Mouse (Mus musculus) heart, postnatal 0 days (tissue): Measurements from ENCODE around the gene Gdf1. TPM values are rescaled to one million over a fixed set of nuclear protein-coding genes. Genes with fewer than 3 reads are reported as not detected.

ENCODE experiments used
- ATAC-seq: fragments of 200-750 bp; cut with Nextera tagmentation; 2 replicates; pipeline ENCODE4 v1.8.0; 2017; ENCODE audit warnings: low read depth, moderate number of reproducible peaks, moderate library complexity; ENCODE audit not compliant: insufficient read depth
- DNase-seq: peaks from one replicate; pipeline ENCODE4 v3.0.0-alpha.2; 2016; ENCODE audit warnings: low spot score
- H3K27ac ChIP-seq: fragments of 300-500 bp; sonication (generic); 2 replicates; pipeline ENCODE4 v1.5.1; 2014; ENCODE audit warnings: low read depth, mild to moderate bottlenecking
- H3K27me3 ChIP-seq: fragments of 300-500 bp; sonication (generic); 2 replicates; pipeline ENCODE4 v1.6.1; 2014; ENCODE audit warnings: low read length, mixed read lengths; ENCODE audit not compliant: control insufficient read depth, insufficient read depth
- H3K36me3 ChIP-seq: fragments of 300-500 bp; sonication (generic); replicated peaks from 2 replicates; pipeline ENCODE4 v1.6.1; 2014; ENCODE audit warnings: low read length, mixed read lengths; ENCODE audit not compliant: control insufficient read depth, insufficient read depth
- H3K4me1 ChIP-seq: fragments of 300-500 bp; sonication (generic); 2 replicates; pipeline ENCODE4 v1.6.1; 2014; ENCODE audit warnings: antibody characterized with exemption; ENCODE audit not compliant: control insufficient read depth, insufficient read depth
- H3K4me2 ChIP-seq: fragments of 300-500 bp; sonication (generic); 2 replicates; pipeline ENCODE4 v1.6.1; 2014; ENCODE audit warnings: low read depth, mild to moderate bottlenecking, low read length, moderate library complexity
- H3K4me3 ChIP-seq: fragments of 300-500 bp; sonication (generic); 2 replicates; pipeline ENCODE4 v1.5.1; 2014; ENCODE audit warnings: low read depth, low read length
- H3K9ac ChIP-seq: fragments of 300-500 bp; sonication (generic); replicated peaks from 2 replicates; pipeline ENCODE4 v1.6.1; 2014; ENCODE audit warnings: low read depth, low read length, mixed read lengths
- H3K9me3 ChIP-seq: fragments of 300-500 bp; sonication (generic); replicated peaks from 2 replicates; pipeline ENCODE4 v1.6.1; 2016; ENCODE audit warnings: low read length; ENCODE audit not compliant: control insufficient read depth
- CTCF ChIP-seq: IDR thresholded peaks from 2 replicates; pipeline ENCODE4 v1.5.1; 2016; ENCODE audit warnings: antibody characterized with exemption, control low read depth, low read depth
- EP300 ChIP-seq: IDR thresholded peaks from 2 replicates; pipeline ENCODE4 v1.6.1; 2016; ENCODE audit warnings: antibody characterized with exemption, low read depth
- WGBS: fragments of 180-500 bp; shearing (Covaris S2); extraction: QIAGEN DNeasy Blood & Tissue Kit; methylation state at CpG from one replicate; pipeline ENCODE4 v1.1.7; 2014; 5-methylcytosine and 5-hydroxymethylcytosine counted together
- polyA plus RNA-seq: library from polyadenylated mRNA; unstranded; fragments of >200 nt; fragmentation: Nextera tagmentation; extraction: Ambion mirVana; gene quantifications from 2 replicates; pipeline ENCODE4 v1.2.1, GENCODE M21; 2015
- total RNA-seq: library from RNA; depleted of rRNA; stranded (reverse); fragments of >200 nt; gene quantifications from 2 replicates; pipeline ENCODE4 v1.2.3, GENCODE M21; 2014; ENCODE audit warnings: low replicate concordance

The Gdf1 gene
- total and polyA plus RNA-seq, 2 experiments from 2014 or later, result 0.20 TPM; not detected in 1

- Histone ChIP-seq H3K27me3 (peaks cover 51% of the 10 kb centered on the region), H3K9me3 (no peaks in the 10 kb centered on the region), H3K9ac (no peak overlapping the region), H3K27ac (no peak overlapping the region), H3K36me3 (no peaks in the 10 kb centered on the region), H3K4me1 (0 out of 2 replicates have a peak, but pooled peaks cover 10% of the 10 kb centered on the region), H3K4me2 (no peak overlapping the region), H3K4me3 (no peak overlapping the region)
- peak; percentile 12; the same call in 1 of the 2 replicates for ATAC-seq
- TF ChIP-seq EP300, result no peak
- TF ChIP-seq CTCF, result no peak
- 51% methylated on average over 6 of the region's 6 CpGs for WGBS
- DNase-seq, result no peak
Measured at GRCm38 (mm10) chr8:70371951-70372350, 42.3 kb downstream of the Gdf1 start.

- Histone ChIP-seq H3K27ac (no peak within 1 kb of the TSS), H3K9me3 (no peaks in the 10 kb centered on the region), H3K4me1 (0 out of 2 replicates have a peak, but pooled peaks cover 10% of the 10 kb centered on the region), H3K4me3 (peak within 1 kb of the TSS; percentile 42), H3K9ac (no peak within 1 kb of the TSS), H3K4me2 (peak within 1 kb of the TSS; percentile 54), H3K36me3 (no peaks in the 10 kb centered on the region), H3K27me3 (peaks cover 67% of the 10 kb centered on the region)
- TF ChIP-seq EP300 (no peak), CTCF (no peak)
- ATAC-seq, result no peak
- 6% methylated on average over 47 of the region's 47 CpGs for WGBS
- DNase-seq, result peak; percentile 33
Measured at GRCm38 (mm10) chr8:70373397-70374317, 44.0 kb downstream of the Gdf1 start, which contains the start of gene Comp. TSS of gene Comp (plus strand) at chr8:70373558.

GRCm38 (mm10) chr8:70374318-70374927 is 44.8 kb downstream of the Gdf1 start:
- Histone ChIP-seq H3K27ac (no peak overlapping the region), H3K9ac (no peak overlapping the region), H3K4me2 (peak overlapping the region; percentile 54), H3K4me3 (peak overlapping the region; percentile 42), H3K9me3 (no peaks in the 10 kb centered on the region), H3K4me1 (0 out of 2 replicates have a peak, but pooled peaks cover 10% of the 10 kb centered on the region), H3K36me3 (no peaks in the 10 kb centered on the region), H3K27me3 (peaks cover 73% of the 10 kb centered on the region)
- under 1% methylated on average over 50 of the region's 53 CpGs for WGBS
- DNase-seq (no peak), ATAC-seq (peak; percentile 60)
- TF ChIP-seq CTCF (no peak), EP300 (no peak)

GRCm38 (mm10) chr8:70375212-70375859 is 45.7 kb downstream of the Gdf1 start:
- H3K4me1 ChIP-seq, result 0 out of 2 replicates have a peak, but pooled peaks cover 10% of the 10 kb centered on the region
- DNase-seq, result no peak

GRCm38 (mm10) chr8:70376275-70376741 is 46.7 kb downstream of the Gdf1 start:
- no peak overlapping the region for H3K4me2 ChIP-seq
- DNase-seq (no peak), ATAC-seq (no peak)
- 8% methylated on average over 37 of the region's 37 CpGs for WGBS
- no peak overlapping the region for H3K9ac ChIP-seq
- no peak overlapping the region for H3K27ac ChIP-seq
- no peaks in the 10 kb centered on the region for H3K36me3 ChIP-seq
- TF ChIP-seq EP300 (no peak), CTCF (no peak)
- peak overlapping the region; percentile 14; the same call in 1 of the 2 replicates for H3K4me3 ChIP-seq
- peaks cover 73% of the 10 kb centered on the region for H3K27me3 ChIP-seq
- H3K9me3 ChIP-seq, result no peaks in the 10 kb centered on the region
- H3K4me1 ChIP-seq, result 0 out of 2 replicates have a peak, but pooled peaks cover 10% of the 10 kb centered on the region

More at GRCm38 (mm10) chr8:70375212-70375859, 45.7 kb downstream of the Gdf1 start:
- no peak for TF ChIP-seq EP300
- TF ChIP-seq CTCF, result no peak
- WGBS, result 4% methylated on average over 35 of the region's 35 CpGs
- Histone ChIP-seq H3K9ac (no peak overlapping the region), H3K9me3 (no peaks in the 10 kb centered on the region), H3K4me2 (no peak overlapping the region), H3K27ac (no peak overlapping the region), H3K36me3 (no peaks in the 10 kb centered on the region), H3K4me3 (peak overlapping the region; percentile 8; the same call in 1 of the 2 replicates), H3K27me3 (peaks cover 73% of the 10 kb centered on the region)
- ATAC-seq, result no peak
